Mouse (Mus musculus) liver, adult 2 months (tissue): ENCODE measurements around the gene Lancl3. TPM values are rescaled to one million over a fixed set of nuclear protein-coding genes. Genes with fewer than 3 reads are reported as not detected.

Experiments used
- DNase-seq: peaks from one replicate; pipeline ENCODE4 v3.0.0-alpha.2; 2011; ENCODE audit warnings: low read depth, low spot score; ENCODE audit errors: extremely low read depth
- H3K27ac ChIP-seq: fragments of 200-500 bp; replicated peaks from 2 replicates; pipeline ENCODE4 v1.5.1; 2012; ENCODE audit warnings: low read depth, mild to moderate bottlenecking, control low read depth, inconsistent platforms, low read length; ENCODE audit not compliant: insufficient read depth
- H3K27me3 ChIP-seq: fragments of 200-500 bp; 2 replicates; pipeline ENCODE4 v1.6.1; 2012; ENCODE audit warnings: mild to moderate bottlenecking, moderate library complexity, low read length, inconsistent platforms; ENCODE audit not compliant: control insufficient read depth, insufficient read depth
- H3K36me3 ChIP-seq: fragments of 200-500 bp; 2 replicates; pipeline ENCODE4 v1.6.1; 2012; ENCODE audit warnings: low read length, inconsistent platforms; ENCODE audit not compliant: control insufficient read depth, insufficient read depth
- H3K4me1 ChIP-seq: fragments of 200-500 bp; 2 replicates; pipeline ENCODE4 v1.6.1; 2011; ENCODE audit warnings: low read length; ENCODE audit not compliant: control insufficient read depth, insufficient read depth
- H3K4me3 ChIP-seq: fragments of 200-500 bp; 2 replicates; pipeline ENCODE4 v1.5.1; 2011; ENCODE audit warnings: low read depth, mild to moderate bottlenecking, control low read depth, low read length, moderate library complexity; ENCODE audit not compliant: insufficient read depth
- H3K79me2 ChIP-seq: fragments of 200-500 bp; 2 replicates; pipeline ENCODE4 v1.6.1; 2012; ENCODE audit warnings: inconsistent platforms, mild to moderate bottlenecking, low read length, moderate library complexity; ENCODE audit not compliant: control insufficient read depth, insufficient read depth
- H3K9ac ChIP-seq: fragments of 200-500 bp; 2 replicates; pipeline ENCODE4 v1.6.1; 2012; ENCODE audit warnings: low read depth, mild to moderate bottlenecking, control low read depth, inconsistent platforms, low read length
- CTCF ChIP-seq: fragments of 200-500 bp; IDR thresholded peaks from 2 replicates; pipeline ENCODE4 v1.5.1; 2011; ENCODE audit warnings: low read depth, low read length, control low read depth
- POLR2A ChIP-seq: fragments of 200-500 bp; IDR thresholded peaks from 2 replicates; pipeline ENCODE4 v1.6.1; 2011; ENCODE audit warnings: low read length, control low read depth; ENCODE audit not compliant: insufficient read depth; ENCODE audit errors: extremely low read depth
- WGBS: fragments of 180-500 bp; shearing (Covaris S2); methylation state at CpG from one replicate; pipeline ENCODE4 v1.1.7; 2018; 5-methylcytosine and 5-hydroxymethylcytosine counted together
- polyA plus RNA-seq: library from polyadenylated mRNA; depleted of rRNA; stranded (reverse); fragments of >200 nt; gene quantifications from 2 replicates; pipeline ENCODE4 v1.2.3, GENCODE M21; 2012
- total RNA-seq: library from RNA; depleted of rRNA; stranded (reverse); fragments of >200 nt; gene quantifications from 2 replicates; pipeline ENCODE4 v1.2.3, GENCODE M21; 2014

The Lancl3 gene
- total and polyA plus RNA-seq, 2 experiments: 0.09 TPM; not detected in 1

GRCm38 (mm10) chrX:9222412-9223221 lies 22.9 kb downstream of the Lancl3 start:
- H3K27ac ChIP-seq: peak overlapping the region; percentile 52; the same call in 1 of the 2 replicates
- TF ChIP-seq POLR2A: no peak
- TF ChIP-seq CTCF: no peak
- no peak overlapping the region for H3K9ac ChIP-seq
- H3K79me2 ChIP-seq: no peaks in the 10 kb centered on the region
- peaks cover 3% of the 10 kb centered on the region; the same call in 1 of the 2 replicates for H3K4me1 ChIP-seq
- no peak overlapping the region for H3K4me3 ChIP-seq
- no peaks in the 10 kb centered on the region for H3K27me3 ChIP-seq
- DNase-seq: peak; percentile 96
- no peaks in the 10 kb centered on the region for H3K36me3 ChIP-seq
- WGBS: 13% methylated on average over 3 of the region's 3 CpGs

- Histone ChIP-seq H3K79me2 (no peaks in the 10 kb centered on the region), H3K4me3 (no peak overlapping the region), H3K9ac (no peak overlapping the region), H3K27me3 (no peaks in the 10 kb centered on the region), H3K36me3 (no peaks in the 10 kb centered on the region), H3K27ac (no peak overlapping the region), H3K4me1 (peaks cover 3% of the 10 kb centered on the region; the same call in 1 of the 2 replicates)
- DNase-seq: no peak
- TF ChIP-seq POLR2A (no peak), CTCF (no peak)
- 80% methylated on average over 2 of the region's 2 CpGs for WGBS
These were observed 27.4 kb downstream of the Lancl3 start for GRCm38 (mm10) chrX:9227105-9227504.

GRCm38 (mm10) chrX:9240737-9241591 lies 41.3 kb downstream of the Lancl3 start:
- WGBS: 83% methylated on average over 5 of the region's 5 CpGs
- Histone ChIP-seq H3K9ac (no peak overlapping the region), H3K27me3 (no peaks in the 10 kb centered on the region), H3K4me1 (no peaks in the 10 kb centered on the region), H3K4me3 (no peak overlapping the region), H3K27ac (no peak overlapping the region), H3K36me3 (no peaks in the 10 kb centered on the region), H3K79me2 (no peaks in the 10 kb centered on the region)
- DNase-seq: no peak
- no peak for TF ChIP-seq POLR2A
- TF ChIP-seq CTCF: no peak

GRCm38 (mm10) chrX:9243381-9243864 lies 43.7 kb downstream of the Lancl3 start:
- Histone ChIP-seq H3K4me3 (no peak overlapping the region), H3K4me1 (no peaks in the 10 kb centered on the region), H3K27me3 (no peaks in the 10 kb centered on the region), H3K9ac (no peak overlapping the region), H3K36me3 (no peaks in the 10 kb centered on the region), H3K79me2 (no peaks in the 10 kb centered on the region), H3K27ac (no peak overlapping the region)
- WGBS: 74% methylated on average over 8 of the region's 8 CpGs
- DNase-seq: no peak
- TF ChIP-seq POLR2A: no peak
- TF ChIP-seq CTCF: no peak

GRCm38 (mm10) chrX:9244603-9245336 lies 45.1 kb downstream of the Lancl3 start:
- H3K4me1 ChIP-seq: no peaks in the 10 kb centered on the region
- no peaks in the 10 kb centered on the region for H3K27me3 ChIP-seq
- H3K9ac ChIP-seq: no peak overlapping the region
- TF ChIP-seq CTCF (no peak), POLR2A (no peak)
- no peaks in the 10 kb centered on the region for H3K36me3 ChIP-seq
- 40% methylated on average over 12 of the region's 12 CpGs for WGBS
- DNase-seq: no peak
- no peaks in the 10 kb centered on the region for H3K79me2 ChIP-seq
- H3K27ac ChIP-seq: no peak overlapping the region
- H3K4me3 ChIP-seq: no peak overlapping the region
